Mouse (Mus musculus) testis, adult 2 months (tissue): ENCODE measurements at regions not wholly inside any gene's neighbourhood (a gene's known extent, or its start where the extent isn't known, plus 50 kb on each side); places are given as distances from the start of the nearest gene placed in this dataset.

ENCODE experiments used
- CTCF ChIP-seq: fragments of 200-500 bp; IDR thresholded peaks from 2 replicates; pipeline ENCODE4 v1.5.1; 2012; ENCODE audit warnings: low read depth, mild to moderate bottlenecking, inconsistent platforms, low read length, moderate library complexity; ENCODE audit not compliant: control insufficient read depth, insufficient read depth, insufficient replicate concordance
- POLR2A ChIP-seq: fragments of 200-500 bp; IDR thresholded peaks from 2 replicates; pipeline ENCODE4 v1.6.1; 2012; ENCODE audit warnings: low read depth, mild to moderate bottlenecking, inconsistent platforms, low read length, moderate library complexity; ENCODE audit not compliant: control insufficient read depth

DNA sequence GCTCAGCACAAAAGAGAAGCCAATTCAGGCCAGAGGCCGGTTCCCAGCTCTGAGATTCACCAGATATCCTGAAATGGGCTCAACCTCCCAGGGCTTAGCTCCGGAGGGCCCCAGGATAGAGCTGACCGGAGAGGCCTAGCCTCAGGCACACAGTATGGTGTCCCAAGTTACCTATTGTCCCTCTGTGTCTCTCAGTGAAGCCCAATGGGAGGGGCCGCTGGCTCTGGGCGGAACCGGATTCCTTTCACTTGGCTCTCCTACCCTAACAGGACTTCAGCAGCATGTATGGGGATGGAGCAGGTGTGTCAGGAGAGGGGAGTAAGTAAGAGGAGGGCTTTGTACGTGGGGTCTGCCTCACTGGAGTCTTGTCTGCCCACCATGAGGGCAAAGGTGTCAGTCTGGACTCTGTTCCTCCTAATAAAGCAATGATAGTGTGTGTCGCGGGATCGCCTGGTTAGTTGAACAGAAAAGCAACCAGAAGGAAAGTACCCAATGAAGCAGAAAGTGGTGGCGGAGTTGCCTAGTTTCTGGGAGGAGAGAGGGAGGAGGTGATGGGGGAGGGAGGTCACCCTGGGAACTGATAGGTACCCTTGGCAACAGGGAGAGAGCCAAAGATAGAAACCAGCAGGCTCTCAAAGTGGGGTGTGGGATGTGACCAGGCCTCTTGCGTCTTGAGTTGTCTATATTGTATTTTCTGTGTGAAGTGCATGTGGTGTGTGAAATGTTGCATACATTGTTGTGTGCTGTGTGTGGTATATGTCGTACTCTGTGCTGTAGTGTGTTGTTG is 74.8 kb upstream of the Podxl start:
- TF ChIP-seq CTCF (no peak), POLR2A (no peak)
